Mouse (Mus musculus) bone marrow, adult 2 months (tissue): Measurements from ENCODE around the gene Ccdc170.

Experiments
- CTCF ChIP-seq: fragments of 200-500 bp; IDR thresholded peaks from 2 replicates; pipeline ENCODE4 v1.5.1; 2011; ENCODE audit warnings: low read length, control low read depth; ENCODE audit not compliant: control insufficient read depth, insufficient read depth
- POLR2A ChIP-seq: fragments of 200-500 bp; IDR thresholded peaks from 2 replicates; pipeline ENCODE4 v1.6.1; 2011; ENCODE audit warnings: low read depth, mild to moderate bottlenecking, control low read depth, low read length, borderline replicate concordance; ENCODE audit not compliant: control insufficient read depth

GRCm38 (mm10) chr10:4556842-4557377 lies 74.6 kb downstream of the Ccdc170 start:
- TF ChIP-seq POLR2A (no peak), CTCF (no peak)
